Mouse (Mus musculus): ENCODE data around the gene Plaur. TPM values are rescaled to one million over a fixed set of nuclear protein-coding genes. Genes with fewer than 3 reads are reported as not detected.

Plaur gene
- polyA plus RNA-seq, 1 experiment, result 191 TPM

DNA sequence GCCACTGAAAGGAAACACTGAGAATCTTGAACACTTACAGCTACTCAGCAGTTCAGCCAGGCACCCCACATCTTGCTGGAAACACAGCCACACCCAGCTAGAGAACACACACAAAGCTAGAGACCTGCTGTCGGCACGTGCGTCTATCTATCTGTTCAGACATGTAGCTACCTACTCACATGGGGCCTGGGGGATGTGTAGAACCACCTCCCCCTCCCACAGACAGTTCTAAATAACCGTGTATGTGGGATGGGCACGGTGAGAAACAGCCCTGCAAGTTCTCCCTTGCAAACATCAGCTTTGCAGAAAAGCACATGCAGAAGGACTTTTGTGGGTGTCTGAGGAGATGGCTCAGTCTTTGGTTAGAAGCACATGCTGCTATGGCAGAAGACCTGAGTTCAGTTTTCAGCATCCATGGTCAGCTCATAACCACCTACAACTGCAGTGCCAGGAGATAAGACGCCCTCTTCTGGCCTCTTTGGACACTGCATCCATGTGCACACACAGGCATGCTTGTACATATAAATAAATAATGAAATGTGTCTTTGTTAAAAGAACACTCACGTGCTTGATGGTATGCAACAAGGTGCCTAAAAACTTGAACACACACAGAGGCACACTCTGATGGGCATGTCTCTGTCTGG, 15.5 kb upstream of the Plaur start:
- Histone ChIP-seq H3K79me3 (ENCODE audit: low read depth) (no peaks in the 10 kb centered on the region), H3K36me3 (ENCODE audit: control insufficient read depth, insufficient read depth) (no peaks in the 10 kb centered on the region), H3K27me3 (ENCODE audit: control insufficient read depth, insufficient read depth, insufficient read length) (no peaks in the 10 kb centered on the region), H3K79me2 (ENCODE audit: control insufficient read depth, insufficient read depth) (no peaks in the 10 kb centered on the region), H3ac (ENCODE audit: control insufficient read depth, insufficient read length, low read depth) (no peak overlapping the region), H3K4me3 (ENCODE audit: insufficient read depth, poor library complexity, severe bottlenecking) (no peak overlapping the region)
- TF ChIP-seq MYOD1 (IDR thresholded peaks at IDR 0.05; ENCODE audit: control insufficient read depth, insufficient read length, low read depth) (no peak), USF1 (IDR thresholded peaks at IDR 0.05; ENCODE audit: low read depth) (no peak), MYOG (IDR thresholded peaks at IDR 0.05; ENCODE audit: control insufficient read depth, extremely low read depth, insufficient read length) (no peak), FOSL1 (IDR thresholded peaks at IDR 0.05; ENCODE audit: insufficient read depth, low read length, poor library complexity, severe bottlenecking) (no peak), MAX (IDR thresholded peaks at IDR 0.05) (no peak)

- peak; percentile 73 for TF ChIP-seq CEBPB (IDR thresholded peaks at IDR 0.05; ENCODE audit: low read depth)
- TF ChIP-seq MYOD1 (IDR thresholded peaks at IDR 0.05; ENCODE audit: control insufficient read depth, insufficient read length, low read depth), result no peak
- peak; percentile 29 for TF ChIP-seq MAX (IDR thresholded peaks at IDR 0.05)
- peak; percentile 75 for TF ChIP-seq FOSL1 (IDR thresholded peaks at IDR 0.05; ENCODE audit: insufficient read depth, low read length, poor library complexity, severe bottlenecking)
- Histone ChIP-seq H3K36me3 (ENCODE audit: control insufficient read depth, insufficient read depth) (no peaks in the 10 kb centered on the region), H3K79me2 (ENCODE audit: control insufficient read depth, insufficient read depth) (no peaks in the 10 kb centered on the region), H3ac (ENCODE audit: control insufficient read depth, insufficient read length, low read depth) (no peak overlapping the region), H3K79me3 (ENCODE audit: low read depth) (no peaks in the 10 kb centered on the region), H3K27me3 (ENCODE audit: control insufficient read depth, insufficient read depth, insufficient read length) (no peaks in the 10 kb centered on the region), H3K4me3 (ENCODE audit: insufficient read depth, poor library complexity, severe bottlenecking) (no peak overlapping the region)
These were observed 13.3 kb upstream of the Plaur start for GRCm38 (mm10) chr7:24448782-24449517.

DNA sequence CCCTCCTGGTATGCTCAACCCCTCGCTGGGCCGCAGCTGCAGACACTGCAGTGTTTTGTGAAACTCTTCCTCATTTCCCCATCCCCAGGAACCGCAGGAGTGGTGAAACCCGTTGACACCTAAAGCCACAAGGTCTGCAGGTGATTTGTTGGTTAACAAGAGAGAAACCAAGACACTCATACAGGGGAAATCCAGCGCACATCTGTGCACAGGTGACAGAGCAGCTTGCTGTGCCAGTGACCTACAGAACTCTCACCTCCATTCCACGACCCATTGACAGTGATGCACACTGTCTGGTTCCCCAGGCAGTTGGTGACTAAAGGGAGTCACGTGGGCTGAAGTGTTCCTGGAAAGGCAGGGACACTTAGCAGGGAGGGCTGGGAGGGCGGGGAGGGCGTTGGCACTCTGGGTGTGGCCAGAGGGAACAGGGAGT, 11.7 kb upstream of the Plaur start:
- H3K4me3 ChIP-seq (ENCODE audit: insufficient read depth, poor library complexity, severe bottlenecking), result no peak overlapping the region
- H3ac ChIP-seq (ENCODE audit: control insufficient read depth, insufficient read length, low read depth), result no peak overlapping the region
- H3K27me3 ChIP-seq (ENCODE audit: control insufficient read depth, insufficient read depth, insufficient read length), result no peaks in the 10 kb centered on the region
- H3K79me2 ChIP-seq (ENCODE audit: control insufficient read depth, insufficient read depth), result no peaks in the 10 kb centered on the region
- TF ChIP-seq USF1 (IDR thresholded peaks at IDR 0.05; ENCODE audit: low read depth), result peak; percentile 89
- TF ChIP-seq CTCF (IDR thresholded peaks at IDR 0.05; ENCODE audit: control insufficient read depth, insufficient read depth, insufficient read length), result no peak
- no peaks in the 10 kb centered on the region for H3K36me3 ChIP-seq (ENCODE audit: control insufficient read depth, insufficient read depth)
- no peaks in the 10 kb centered on the region for H3K79me3 ChIP-seq (ENCODE audit: low read depth)

DNA sequence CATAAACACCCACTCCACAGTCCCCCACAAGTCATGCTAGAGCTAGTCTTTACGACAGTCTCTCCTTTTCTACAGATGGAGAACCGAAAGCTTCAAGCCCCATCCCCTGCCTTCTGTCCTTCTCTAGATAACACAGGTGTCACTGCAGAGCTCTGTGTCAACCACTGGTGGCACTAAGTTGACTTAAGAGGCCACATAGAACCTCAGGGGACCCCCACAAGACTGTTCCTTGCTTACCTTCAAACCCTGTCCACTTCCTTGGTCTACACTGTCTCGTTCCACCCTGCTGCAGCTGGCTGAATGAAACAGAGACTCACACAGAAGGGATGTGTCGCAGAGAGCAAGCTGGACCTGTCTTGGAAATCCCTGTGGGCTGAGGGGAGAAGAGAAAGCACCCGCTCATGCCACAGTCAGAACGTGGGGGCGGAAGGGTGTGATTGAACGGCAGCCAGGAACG, 10.4 kb upstream of the Plaur start, which contains the start of gene Irgc1:
Gene Irgc1, minus strand, starts transcription at position 443 of the 457 bp plus-strand sequence.
- Histone ChIP-seq H3K79me2 (ENCODE audit: control insufficient read depth, insufficient read depth) (no peaks in the 10 kb centered on the region), H3K36me3 (ENCODE audit: control insufficient read depth, insufficient read depth) (no peaks in the 10 kb centered on the region), H3ac (ENCODE audit: control insufficient read depth, insufficient read length, low read depth) (peak within 1 kb of the TSS; percentile 48), H3K4me3 (ENCODE audit: insufficient read depth, poor library complexity, severe bottlenecking) (no peak within 1 kb of the TSS), H3K27me3 (ENCODE audit: control insufficient read depth, insufficient read depth, insufficient read length) (no peaks in the 10 kb centered on the region), H3K79me3 (ENCODE audit: low read depth) (no peaks in the 10 kb centered on the region)
- no peak for TF ChIP-seq MYOG (IDR thresholded peaks at IDR 0.05; ENCODE audit: control insufficient read depth, extremely low read depth, insufficient read length)
- TF ChIP-seq CTCF (IDR thresholded peaks at IDR 0.05; ENCODE audit: control insufficient read depth, insufficient read depth, insufficient read length), result no peak
- no peak for TF ChIP-seq MYOD1 (IDR thresholded peaks at IDR 0.05; ENCODE audit: control insufficient read depth, insufficient read length, low read depth)
- TF ChIP-seq MAX (IDR thresholded peaks at IDR 0.05), result no peak
- no peak for TF ChIP-seq USF1 (IDR thresholded peaks at IDR 0.05; ENCODE audit: low read depth)
- TF ChIP-seq FOSL1 (IDR thresholded peaks at IDR 0.05; ENCODE audit: insufficient read depth, low read length, poor library complexity, severe bottlenecking), result no peak
- TF ChIP-seq CEBPB (IDR thresholded peaks at IDR 0.05; ENCODE audit: low read depth), result no peak

- TF ChIP-seq MYOD1 (IDR thresholded peaks at IDR 0.05; ENCODE audit: control insufficient read depth, insufficient read length, low read depth) (no peak), MYOG (IDR thresholded peaks at IDR 0.05; ENCODE audit: control insufficient read depth, extremely low read depth, insufficient read length) (no peak), MAX (IDR thresholded peaks at IDR 0.05) (no peak), USF1 (IDR thresholded peaks at IDR 0.05; ENCODE audit: low read depth) (no peak), FOSL1 (IDR thresholded peaks at IDR 0.05; ENCODE audit: insufficient read depth, low read length, poor library complexity, severe bottlenecking) (no peak), CEBPB (IDR thresholded peaks at IDR 0.05; ENCODE audit: low read depth) (no peak), CTCF (IDR thresholded peaks at IDR 0.05; ENCODE audit: control insufficient read depth, insufficient read depth, insufficient read length) (no peak)
These were observed 8.1 kb upstream of the Plaur start for GRCm38 (mm10) chr7:24454199-24454598.

GRCm38 (mm10) chr7:24455726-24456125, 6.6 kb upstream of the Plaur start:
- Histone ChIP-seq H3K79me3 (ENCODE audit: low read depth) (no peaks in the 10 kb centered on the region), H3K27me3 (ENCODE audit: control insufficient read depth, insufficient read depth, insufficient read length) (no peaks in the 10 kb centered on the region), H3ac (ENCODE audit: control insufficient read depth, insufficient read length, low read depth) (no peak overlapping the region), H3K36me3 (ENCODE audit: control insufficient read depth, insufficient read depth) (no peaks in the 10 kb centered on the region), H3K79me2 (ENCODE audit: control insufficient read depth, insufficient read depth) (no peaks in the 10 kb centered on the region), H3K4me3 (ENCODE audit: insufficient read depth, poor library complexity, severe bottlenecking) (no peak overlapping the region)
- TF ChIP-seq MAX (IDR thresholded peaks at IDR 0.05) (no peak), CEBPB (IDR thresholded peaks at IDR 0.05; ENCODE audit: low read depth) (no peak), MYOG (IDR thresholded peaks at IDR 0.05; ENCODE audit: control insufficient read depth, extremely low read depth, insufficient read length) (no peak), FOSL1 (IDR thresholded peaks at IDR 0.05; ENCODE audit: insufficient read depth, low read length, poor library complexity, severe bottlenecking) (no peak), MYOD1 (IDR thresholded peaks at IDR 0.05; ENCODE audit: control insufficient read depth, insufficient read length, low read depth) (no peak), CTCF (IDR thresholded peaks at IDR 0.05; ENCODE audit: control insufficient read depth, insufficient read depth, insufficient read length) (no peak), USF1 (IDR thresholded peaks at IDR 0.05; ENCODE audit: low read depth) (no peak)

More at GRCm38 (mm10) chr7:24454199-24454598, 8.1 kb upstream of the Plaur start:
- H3K36me3 ChIP-seq (ENCODE audit: control insufficient read depth, insufficient read depth), result no peaks in the 10 kb centered on the region
- no peaks in the 10 kb centered on the region for H3K79me3 ChIP-seq (ENCODE audit: low read depth)
- no peak overlapping the region for H3ac ChIP-seq (ENCODE audit: control insufficient read depth, insufficient read length, low read depth)
- no peaks in the 10 kb centered on the region for H3K79me2 ChIP-seq (ENCODE audit: control insufficient read depth, insufficient read depth)
- no peak overlapping the region for H3K4me3 ChIP-seq (ENCODE audit: insufficient read depth, poor library complexity, severe bottlenecking)
- H3K27me3 ChIP-seq (ENCODE audit: control insufficient read depth, insufficient read depth, insufficient read length), result no peaks in the 10 kb centered on the region

Measured in C2C12 (cell line).